Comparison of ENCODE assay signal across 9 mouse cellular contexts in the genomic region with DNA sequence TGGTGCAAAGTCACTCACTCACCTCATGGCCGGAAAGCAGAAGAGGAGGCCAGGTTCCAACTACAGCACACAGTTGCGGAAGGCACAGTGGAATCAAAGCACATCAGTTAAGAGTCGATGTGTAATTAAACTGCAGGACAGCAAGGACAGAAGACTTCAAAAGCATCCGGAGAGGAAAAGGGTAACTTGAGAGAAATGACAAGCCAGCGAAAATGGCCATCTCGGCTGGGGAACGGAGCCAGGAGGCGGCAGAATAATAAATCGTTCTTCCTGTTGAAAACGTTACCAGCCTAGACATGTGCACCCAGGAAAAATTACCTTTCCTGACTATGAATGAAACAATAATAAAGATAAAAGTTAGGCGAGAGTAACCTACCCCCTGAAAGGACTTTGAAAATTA.
"Had no signal": no experiment of that assay in that cellular context is flagged by ENCODE, and none has a peak within 500 bp of the region (broad histone marks: within the 10 kb centered on the region; RNA-seq: fewer than 3 reads in every experiment).

No protein-coding gene starts in this region.

- DNase-seq: kidney, adult 9 months; layer of hippocampus, adult 9-11 months; left cerebral cortex, postnatal 4 days; liver, postnatal 0 days; lung, postnatal 10 days; lung, postnatal 4 days; midbrain, embryonic 14.5 days; thymus, adult 18-20 months; thymus, postnatal 36 days had no signal
